Mouse (Mus musculus): ENCODE measurements around the gene Kif28. TPM values are rescaled to one million over a fixed set of nuclear protein-coding genes. Genes with fewer than 3 reads are reported as not detected.

Gene Kif28
- polyA plus RNA-seq, 1 experiment: 0.79 TPM

DNA sequence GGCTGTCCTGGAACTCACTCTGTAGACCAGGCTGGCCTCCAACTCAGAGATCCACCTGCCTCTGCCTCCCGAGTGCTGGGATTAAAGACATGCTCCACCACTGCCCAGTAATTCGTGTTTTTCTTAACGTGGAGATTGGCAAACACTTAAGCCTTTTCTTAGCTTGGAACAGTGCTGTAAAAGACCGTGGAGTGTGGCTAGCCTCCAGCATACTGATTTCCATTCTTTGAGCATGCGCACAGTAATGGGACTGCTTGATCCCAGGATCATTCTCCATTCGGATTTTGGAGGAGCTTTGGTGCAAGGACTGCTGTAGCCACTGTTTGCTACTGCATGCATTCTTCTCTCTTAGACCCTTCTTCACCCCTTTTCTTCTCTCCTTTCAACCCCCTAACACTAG lies 55.6 kb downstream of the Kif28 start:
- TF ChIP-seq EP300 (IDR thresholded peaks at IDR 0.05; ENCODE audit: insufficient read depth, low read depth, low read length): no peak
- no peak for TF ChIP-seq POLR2A (IDR thresholded peaks at IDR 0.05; ENCODE audit: insufficient read depth, low read length)
- TF ChIP-seq CTCF (IDR thresholded peaks at IDR 0.05; ENCODE audit: low read depth, low read length): no peak
- H3K9ac ChIP-seq (ENCODE audit: low read depth, poor library complexity, severe bottlenecking): no peak overlapping the region
- H3K4me3 ChIP-seq (ENCODE audit: low read depth, low read length): no peak overlapping the region
- no peaks in the 10 kb centered on the region; the same call in 1 of the 2 replicates for H3K36me3 ChIP-seq (ENCODE audit: control insufficient read depth, insufficient read depth, low read length, poor library complexity, severe bottlenecking)
- H3K27ac ChIP-seq (ENCODE audit: insufficient read depth, low read length): no peak overlapping the region
- no peaks in the 10 kb centered on the region for H3K9me3 ChIP-seq (replicated peaks; ENCODE audit: control insufficient read depth, insufficient read depth, low read length, poor library complexity, severe bottlenecking)
- H3K27me3 ChIP-seq (ENCODE audit: control insufficient read depth, insufficient read depth, low read length, poor library complexity, severe bottlenecking): no peaks in the 10 kb centered on the region
- H3K4me1 ChIP-seq (ENCODE audit: control insufficient read depth, insufficient read depth, low read length): no peaks in the 10 kb centered on the region

- Histone ChIP-seq H3K9ac (ENCODE audit: low read depth, poor library complexity, severe bottlenecking) (no peak overlapping the region), H3K9me3 (replicated peaks; ENCODE audit: control insufficient read depth, insufficient read depth, low read length, poor library complexity, severe bottlenecking) (no peaks in the 10 kb centered on the region), H3K27me3 (ENCODE audit: control insufficient read depth, insufficient read depth, low read length, poor library complexity, severe bottlenecking) (no peaks in the 10 kb centered on the region), H3K4me1 (ENCODE audit: control insufficient read depth, insufficient read depth, low read length) (no peaks in the 10 kb centered on the region), H3K4me3 (ENCODE audit: low read depth, low read length) (no peak overlapping the region), H3K27ac (ENCODE audit: insufficient read depth, low read length) (no peak overlapping the region), H3K36me3 (ENCODE audit: control insufficient read depth, insufficient read depth, low read length, poor library complexity, severe bottlenecking) (peaks cover under 1% of the 10 kb centered on the region)
- TF ChIP-seq POLR2A (IDR thresholded peaks at IDR 0.05; ENCODE audit: insufficient read depth, low read length) (no peak), CTCF (IDR thresholded peaks at IDR 0.05; ENCODE audit: low read depth, low read length) (no peak), EP300 (IDR thresholded peaks at IDR 0.05; ENCODE audit: insufficient read depth, low read depth, low read length) (no peak)
Observed at GRCm38 (mm10) chr1:179688914-179689313, 56.2 kb downstream of the Kif28 start.

DNA sequence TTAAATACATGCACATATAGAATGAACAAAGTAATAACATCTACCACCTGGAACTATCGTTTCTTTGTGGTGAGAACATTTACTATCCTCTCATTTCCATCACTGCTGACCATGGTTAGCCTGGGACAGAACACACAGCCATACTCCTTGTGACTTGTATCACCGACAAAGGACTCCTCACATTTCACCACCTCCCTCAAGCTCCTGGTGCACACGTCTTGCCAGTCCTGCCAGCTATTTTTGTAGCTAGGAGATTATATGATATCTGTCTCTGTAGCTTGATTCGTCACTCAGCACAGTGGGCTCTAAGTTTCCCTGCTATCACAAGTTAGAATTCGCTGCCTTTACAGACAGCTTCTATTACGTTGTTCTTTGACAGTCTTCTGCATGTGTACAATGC lies 56.7 kb downstream of the Kif28 start:
- Histone ChIP-seq H3K9me3 (replicated peaks; ENCODE audit: control insufficient read depth, insufficient read depth, low read length, poor library complexity, severe bottlenecking) (no peaks in the 10 kb centered on the region), H3K4me1 (ENCODE audit: control insufficient read depth, insufficient read depth, low read length) (no peaks in the 10 kb centered on the region), H3K36me3 (ENCODE audit: control insufficient read depth, insufficient read depth, low read length, poor library complexity, severe bottlenecking) (peaks cover 2% of the 10 kb centered on the region)

DNA sequence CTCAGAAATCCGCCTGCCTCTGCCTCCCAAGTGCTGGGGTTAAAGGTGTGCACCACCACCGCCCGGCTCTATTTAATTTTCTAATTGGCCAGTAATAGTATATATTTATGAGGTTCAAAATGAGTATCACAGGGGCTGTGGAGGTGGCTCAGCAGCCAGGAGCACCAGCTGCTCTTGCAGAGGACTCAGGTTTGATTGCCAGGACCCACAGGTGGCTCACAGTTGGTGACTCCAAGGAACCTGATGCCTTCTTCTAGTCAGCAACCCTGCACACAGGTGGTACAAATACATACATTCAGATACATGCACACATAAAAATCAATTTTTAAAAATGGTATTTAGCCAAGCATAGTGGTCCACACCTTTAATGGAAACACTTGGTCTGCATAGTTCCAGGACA lies 57.1 kb downstream of the Kif28 start:
- Histone ChIP-seq H3K9me3 (replicated peaks; ENCODE audit: control insufficient read depth, insufficient read depth, low read length, poor library complexity, severe bottlenecking) (no peaks in the 10 kb centered on the region), H3K9ac (ENCODE audit: low read depth, poor library complexity, severe bottlenecking) (no peak overlapping the region), H3K36me3 (ENCODE audit: control insufficient read depth, insufficient read depth, low read length, poor library complexity, severe bottlenecking) (peaks cover 2% of the 10 kb centered on the region), H3K4me3 (ENCODE audit: low read depth, low read length) (no peak overlapping the region), H3K4me1 (ENCODE audit: control insufficient read depth, insufficient read depth, low read length) (no peaks in the 10 kb centered on the region), H3K27me3 (ENCODE audit: control insufficient read depth, insufficient read depth, low read length, poor library complexity, severe bottlenecking) (no peaks in the 10 kb centered on the region), H3K27ac (ENCODE audit: insufficient read depth, low read length) (no peak overlapping the region)
- TF ChIP-seq CTCF (IDR thresholded peaks at IDR 0.05; ENCODE audit: low read depth, low read length): no peak
- TF ChIP-seq POLR2A (IDR thresholded peaks at IDR 0.05; ENCODE audit: insufficient read depth, low read length): no peak
- TF ChIP-seq EP300 (IDR thresholded peaks at IDR 0.05; ENCODE audit: insufficient read depth, low read depth, low read length): no peak

More for the DNA sequence above, 56.7 kb downstream of the Kif28 start:
- H3K27ac ChIP-seq (ENCODE audit: insufficient read depth, low read length): no peak overlapping the region
- TF ChIP-seq EP300 (IDR thresholded peaks at IDR 0.05; ENCODE audit: insufficient read depth, low read depth, low read length): no peak
- TF ChIP-seq CTCF (IDR thresholded peaks at IDR 0.05; ENCODE audit: low read depth, low read length): no peak
- TF ChIP-seq POLR2A (IDR thresholded peaks at IDR 0.05; ENCODE audit: insufficient read depth, low read length): no peak
- no peak overlapping the region for H3K9ac ChIP-seq (ENCODE audit: low read depth, poor library complexity, severe bottlenecking)
- no peaks in the 10 kb centered on the region for H3K27me3 ChIP-seq (ENCODE audit: control insufficient read depth, insufficient read depth, low read length, poor library complexity, severe bottlenecking)
- H3K4me3 ChIP-seq (ENCODE audit: low read depth, low read length): no peak overlapping the region

GRCm38 (mm10) chr1:179687305-179687704 lies 57.8 kb downstream of the Kif28 start:
- peaks cover 5% of the 10 kb centered on the region for H3K36me3 ChIP-seq (ENCODE audit: control insufficient read depth, insufficient read depth, low read length, poor library complexity, severe bottlenecking)
- H3K4me3 ChIP-seq (ENCODE audit: low read depth, low read length): no peak overlapping the region
- H3K9ac ChIP-seq (ENCODE audit: low read depth, poor library complexity, severe bottlenecking): no peak overlapping the region
- no peaks in the 10 kb centered on the region for H3K4me1 ChIP-seq (ENCODE audit: control insufficient read depth, insufficient read depth, low read length)
- H3K27ac ChIP-seq (ENCODE audit: insufficient read depth, low read length): no peak overlapping the region
- no peaks in the 10 kb centered on the region for H3K27me3 ChIP-seq (ENCODE audit: control insufficient read depth, insufficient read depth, low read length, poor library complexity, severe bottlenecking)
- no peaks in the 10 kb centered on the region for H3K9me3 ChIP-seq (replicated peaks; ENCODE audit: control insufficient read depth, insufficient read depth, low read length, poor library complexity, severe bottlenecking)
- no peak for TF ChIP-seq EP300 (IDR thresholded peaks at IDR 0.05; ENCODE audit: insufficient read depth, low read depth, low read length)
- TF ChIP-seq POLR2A (IDR thresholded peaks at IDR 0.05; ENCODE audit: insufficient read depth, low read length): no peak
- TF ChIP-seq CTCF (IDR thresholded peaks at IDR 0.05; ENCODE audit: low read depth, low read length): no peak

- H3K27me3 ChIP-seq (ENCODE audit: control insufficient read depth, insufficient read depth, low read length, poor library complexity, severe bottlenecking): no peaks in the 10 kb centered on the region
- H3K36me3 ChIP-seq (ENCODE audit: control insufficient read depth, insufficient read depth, low read length, poor library complexity, severe bottlenecking): peaks cover 5% of the 10 kb centered on the region
Observed at GRCm38 (mm10) chr1:179686781-179687180, 58.3 kb downstream of the Kif28 start.

More at GRCm38 (mm10) chr1:179686781-179687180, 58.3 kb downstream of the Kif28 start:
- Histone ChIP-seq H3K4me1 (ENCODE audit: control insufficient read depth, insufficient read depth, low read length) (no peaks in the 10 kb centered on the region), H3K9me3 (replicated peaks; ENCODE audit: control insufficient read depth, insufficient read depth, low read length, poor library complexity, severe bottlenecking) (no peaks in the 10 kb centered on the region), H3K4me3 (ENCODE audit: low read depth, low read length) (no peak overlapping the region), H3K27ac (ENCODE audit: insufficient read depth, low read length) (no peak overlapping the region), H3K9ac (ENCODE audit: low read depth, poor library complexity, severe bottlenecking) (no peak overlapping the region)
- TF ChIP-seq CTCF (IDR thresholded peaks at IDR 0.05; ENCODE audit: low read depth, low read length) (no peak), EP300 (IDR thresholded peaks at IDR 0.05; ENCODE audit: insufficient read depth, low read depth, low read length) (no peak), POLR2A (IDR thresholded peaks at IDR 0.05; ENCODE audit: insufficient read depth, low read length) (no peak)
